Mouse (Mus musculus): ENCODE results near the gene Trub1.

DNA sequence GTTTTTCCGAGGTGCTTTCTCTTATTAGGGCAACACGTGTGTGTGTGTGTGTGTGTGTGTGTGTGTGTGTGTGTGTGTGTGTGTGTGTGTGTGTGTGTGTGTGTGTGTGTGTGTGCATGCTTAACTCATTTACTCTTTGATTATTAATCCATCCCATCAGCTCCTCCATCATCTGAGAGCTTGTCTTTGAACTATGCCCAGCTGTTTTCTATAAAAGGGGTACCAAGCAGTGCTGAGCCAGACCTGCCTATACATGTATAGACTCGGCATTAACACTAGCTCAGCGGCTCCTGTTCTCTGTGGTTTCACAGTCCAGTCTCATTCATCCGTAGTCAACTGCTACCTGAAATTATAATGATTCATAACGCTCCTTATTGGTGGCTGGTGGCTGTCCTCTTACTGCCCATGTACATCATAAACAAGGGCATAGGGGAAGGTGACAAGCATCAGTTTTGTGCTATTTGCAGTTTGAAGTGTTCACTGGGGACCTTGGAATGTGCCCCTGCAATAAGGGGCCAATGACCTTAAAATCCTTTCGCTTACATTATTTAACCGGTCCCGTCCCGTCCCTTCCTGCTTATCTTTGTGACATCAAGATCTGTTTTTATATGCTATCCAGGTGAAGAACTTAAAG, 45.5 kb downstream of the Trub1 start:
- no peak for TF ChIP-seq GATA1 (IDR thresholded peaks at IDR 0.05; ENCODE audit: borderline replicate concordance, low read length)
- TF ChIP-seq FLI1 (IDR thresholded peaks at IDR 0.05; ENCODE audit: low read length): no peak

Measured in megakaryocyte, embryonic 14.5 days (primary cell).